Mouse (Mus musculus) small intestine, adult 2 months (tissue): ENCODE measurements at regions not wholly inside any gene's neighbourhood (a gene's known extent, or its start where the extent isn't known, plus 50 kb on each side); places are given as distances from the start of the nearest gene placed in this dataset.

ENCODE experiments used
- CTCF ChIP-seq: fragments of 200-500 bp; IDR thresholded peaks from 2 replicates; pipeline ENCODE4 v1.5.1; 2012; ENCODE audit warnings: low read depth, mild to moderate bottlenecking, control low read depth, inconsistent platforms, low read length, moderate library complexity, mixed read lengths; ENCODE audit not compliant: insufficient replicate concordance, insufficient read length; ENCODE audit errors: extremely low read depth
- POLR2A ChIP-seq: fragments of 200-500 bp; IDR thresholded peaks from 2 replicates; pipeline ENCODE4 v1.6.1; 2012; ENCODE audit warnings: low read depth, mild to moderate bottlenecking, control low read depth, inconsistent platforms, low read length, moderate library complexity

DNA sequence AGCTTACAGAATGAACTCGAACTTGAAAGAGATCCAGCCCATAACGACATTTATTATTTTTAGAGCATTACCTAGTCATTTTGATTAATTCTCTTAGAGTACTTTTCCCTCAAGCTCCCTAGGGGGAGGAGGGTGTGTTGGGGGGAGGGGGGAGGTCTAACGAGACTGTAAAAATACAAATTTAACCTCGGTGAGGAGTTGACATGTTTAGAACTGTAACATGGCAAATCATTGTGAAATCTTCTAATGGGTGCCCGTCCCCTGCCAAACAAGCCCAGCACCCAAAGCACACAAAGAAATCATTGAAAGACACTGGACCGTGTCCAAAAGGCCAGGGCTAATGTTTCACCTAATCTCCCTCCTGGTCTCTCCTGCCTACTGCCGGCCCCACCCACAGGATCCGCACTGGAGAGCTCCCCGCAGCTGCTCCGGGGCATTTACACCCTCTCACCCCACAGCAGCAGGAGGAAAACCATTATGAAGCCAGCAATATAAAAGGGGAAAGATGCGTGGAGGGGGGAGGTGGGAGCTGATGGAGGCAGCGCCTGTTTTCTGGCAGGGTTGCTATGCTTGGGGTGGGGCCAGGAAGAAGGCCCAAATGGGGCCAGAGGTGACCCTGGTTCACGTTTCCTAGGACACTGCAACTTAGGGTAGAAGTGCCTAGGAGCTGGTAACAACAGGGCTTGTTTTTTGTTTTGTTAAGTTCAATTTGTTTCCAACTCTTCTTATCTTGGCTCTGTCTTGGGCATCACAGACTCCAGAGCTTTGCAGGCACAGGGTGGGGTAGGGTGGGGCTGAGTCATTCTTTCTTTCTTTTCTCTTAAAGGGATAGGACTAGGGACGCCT is 223.5 kb upstream of the Klf3 start:
- TF ChIP-seq CTCF (no peak), POLR2A (no peak)
